Mouse (Mus musculus) thymus, postnatal 0 days (tissue): ENCODE data around the gene Plppr2. TPM values are rescaled to one million over a fixed set of nuclear protein-coding genes. Genes with fewer than 3 reads are reported as not detected.

Source experiments
- DNase-seq: peaks from one replicate; pipeline ENCODE4 v3.0.0-alpha.2; 2015; ENCODE audit warnings: low spot score
- polyA plus RNA-seq: library from polyadenylated mRNA; unstranded; fragments of >200 nt; fragmentation: Nextera tagmentation; extraction: Ambion mirVana; gene quantifications from 2 replicates; pipeline ENCODE4 v1.2.1, GENCODE M21; 2015

Gene Plppr2
- polyA plus RNA-seq, 1 experiment from 2014 or later = 0.36 TPM

DNA sequence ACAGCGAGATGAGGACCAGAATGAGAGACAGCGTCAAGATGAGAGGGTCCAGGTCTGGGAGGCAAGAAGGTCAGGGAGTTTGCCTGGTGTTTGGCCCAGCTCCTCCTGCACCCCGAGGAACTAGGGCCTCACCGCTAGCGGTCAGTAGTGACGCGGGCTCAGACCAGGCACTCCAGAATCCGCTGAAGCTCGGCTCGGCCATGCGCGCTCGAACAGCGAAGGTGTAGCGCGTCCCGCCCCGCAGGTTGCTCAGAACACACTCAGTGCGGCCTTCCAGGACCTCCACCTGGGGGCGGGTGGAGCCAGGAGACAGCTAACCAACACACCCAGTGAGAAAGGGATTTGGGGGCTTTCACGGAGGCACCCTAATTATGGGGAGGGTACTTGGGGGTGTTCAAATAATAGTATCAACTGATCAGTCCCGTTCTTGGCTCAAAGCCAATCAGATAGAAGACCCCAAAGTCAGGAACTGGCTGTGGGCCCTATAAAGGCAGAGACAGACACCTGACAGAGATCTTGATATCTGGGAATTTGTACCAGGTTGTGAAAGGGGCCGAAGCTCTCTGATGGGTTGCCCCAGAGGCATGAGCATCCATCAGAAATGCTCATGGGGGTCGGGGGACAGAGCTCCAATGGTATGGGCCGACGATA lies 23.9 kb downstream of the Plppr2 start:
- no peak for DNase-seq

- no peak for DNase-seq
Measured at GRCm38 (mm10) chr9:21961366-21961980, 24.6 kb downstream of the Plppr2 start.

- DNase-seq = no peak
Measured at GRCm38 (mm10) chr9:21962010-21962409, 25.2 kb downstream of the Plppr2 start.

DNA sequence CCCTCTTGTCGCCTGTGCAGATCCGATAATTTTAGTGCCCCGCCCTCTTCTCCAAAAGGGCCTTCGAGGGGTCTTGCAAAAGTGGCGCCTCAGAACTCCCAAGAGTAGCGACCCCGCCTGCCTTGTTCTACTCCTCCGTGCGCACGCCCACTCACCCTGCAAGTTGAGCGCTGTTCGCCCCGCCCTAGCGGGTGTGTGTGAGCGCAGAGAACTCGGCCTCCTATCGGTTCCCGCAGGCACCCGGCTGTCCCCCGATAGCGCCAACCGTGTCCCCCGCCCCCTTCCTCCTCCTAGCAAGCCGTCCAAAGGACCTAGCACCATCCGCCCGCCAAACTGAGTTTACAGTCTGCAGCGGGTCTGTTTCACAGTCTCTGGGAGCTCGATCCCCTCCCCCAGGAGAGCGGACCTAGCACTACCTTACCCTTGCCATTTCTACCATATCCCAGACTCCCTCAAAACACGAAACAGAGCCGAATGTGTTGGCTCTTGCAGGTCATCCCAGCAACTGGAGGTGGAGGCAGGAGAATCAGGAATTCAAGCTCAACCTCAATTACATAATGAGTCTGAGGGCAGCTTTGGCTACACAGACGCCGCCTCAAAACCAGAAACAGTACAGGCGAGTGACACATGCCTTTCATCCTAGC lies 25.7 kb downstream of the Plppr2 start:
- peak; percentile 74 for DNase-seq

GRCm38 (mm10) chr9:21963417-21963816 lies 26.6 kb downstream of the Plppr2 start, which contains the start of gene Epor:
Epor (minus strand) TSS chr9:21963506.
- DNase-seq = no peak

DNA sequence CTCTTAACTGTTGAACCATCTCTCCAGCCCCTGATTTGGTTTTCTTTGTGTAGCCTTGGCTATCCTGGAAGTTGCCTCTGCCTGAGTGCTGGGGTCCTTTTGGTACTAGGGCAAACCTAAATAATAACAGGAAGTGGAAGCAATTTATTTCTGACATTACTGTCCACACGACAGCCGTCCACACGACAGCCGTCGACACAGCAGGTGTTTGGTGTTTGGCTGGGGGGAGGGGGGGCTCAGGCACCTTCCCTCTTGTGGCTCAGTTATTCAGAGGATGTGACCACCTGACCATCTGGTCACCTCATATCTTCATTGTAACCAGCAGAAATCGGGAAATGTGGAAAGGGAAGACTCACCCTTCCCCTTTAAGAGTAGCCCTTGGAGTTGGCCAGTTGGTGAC lies 32.0 kb downstream of the Plppr2 start:
- no peak for DNase-seq

DNA sequence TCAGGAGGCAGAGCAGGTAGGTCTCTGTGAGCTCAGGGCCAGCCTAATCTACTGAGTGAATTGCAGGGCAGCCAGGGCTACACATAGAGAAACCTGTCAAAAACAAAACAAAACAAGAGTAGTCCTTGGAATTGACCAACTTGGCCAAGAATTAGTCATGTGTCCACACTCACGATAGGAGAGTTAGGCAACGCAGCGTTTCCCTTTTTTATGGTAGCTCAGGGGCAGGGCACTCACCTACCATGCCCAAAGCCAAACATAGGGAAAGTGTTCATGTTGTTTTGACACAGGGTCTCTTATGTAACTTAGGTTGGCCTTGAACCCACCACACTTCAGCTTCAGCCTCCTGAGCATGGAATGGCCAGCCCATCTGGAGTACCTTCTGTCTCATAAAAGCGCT lies 32.5 kb downstream of the Plppr2 start:
- DNase-seq = no peak

DNA sequence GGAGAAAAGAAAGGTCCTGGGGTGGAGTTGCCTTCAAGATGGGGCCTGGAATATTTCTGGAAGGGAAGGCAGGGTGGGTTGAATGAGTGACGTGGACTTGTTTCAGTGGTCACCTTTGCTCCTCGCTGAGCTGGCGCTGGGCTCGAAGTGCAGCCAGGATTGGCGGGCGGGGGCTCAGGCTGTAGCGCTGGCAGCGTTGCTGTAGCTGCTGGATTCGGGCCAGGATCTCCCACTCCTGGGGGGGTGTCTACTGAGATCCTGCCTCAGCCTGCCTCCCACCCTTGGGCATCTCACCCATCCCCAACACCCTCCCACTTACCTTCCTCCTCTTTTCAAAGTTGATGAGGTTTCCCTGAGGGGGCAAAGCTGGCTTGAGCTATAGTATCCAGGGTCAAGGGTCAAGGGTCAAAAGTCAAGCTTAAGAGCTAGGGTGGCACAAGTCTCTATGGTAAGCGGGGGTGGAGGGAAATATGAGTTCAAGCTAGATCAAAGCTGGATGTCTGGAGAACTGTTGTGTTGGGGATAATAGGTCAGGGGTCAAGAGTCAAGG lies 39.9 kb downstream of the Plppr2 start:
- DNase-seq = no peak

GRCm38 (mm10) chr9:21977331-21977730 lies 40.5 kb downstream of the Plppr2 start:
- DNase-seq = no peak

DNA sequence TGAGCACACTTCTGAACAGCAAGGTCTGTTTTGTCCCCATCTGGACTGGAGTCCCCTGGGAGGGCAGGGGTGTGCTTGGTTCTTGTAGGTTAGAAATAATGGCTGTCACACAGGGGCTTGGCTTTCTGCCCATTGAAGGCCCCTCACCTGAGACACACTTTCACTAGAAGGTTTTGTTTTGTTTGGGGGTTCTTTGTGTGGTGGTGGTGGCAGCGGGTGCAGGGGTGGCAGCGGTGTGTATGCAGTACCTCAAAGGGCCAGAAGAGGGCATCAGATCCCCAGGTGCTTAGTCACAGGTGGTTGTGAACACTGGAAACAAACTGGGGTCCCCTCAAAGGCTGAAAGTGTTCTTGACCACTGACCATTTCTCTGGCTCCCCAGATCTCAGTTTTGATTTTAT lies 41.1 kb downstream of the Plppr2 start:
- peak; percentile 40 for DNase-seq

GRCm38 (mm10) chr9:21978398-21979128 lies 41.7 kb downstream of the Plppr2 start:
- DNase-seq = no peak

GRCm38 (mm10) chr9:21983911-21984310 lies 47.1 kb downstream of the Plppr2 start:
- no peak for DNase-seq

DNA sequence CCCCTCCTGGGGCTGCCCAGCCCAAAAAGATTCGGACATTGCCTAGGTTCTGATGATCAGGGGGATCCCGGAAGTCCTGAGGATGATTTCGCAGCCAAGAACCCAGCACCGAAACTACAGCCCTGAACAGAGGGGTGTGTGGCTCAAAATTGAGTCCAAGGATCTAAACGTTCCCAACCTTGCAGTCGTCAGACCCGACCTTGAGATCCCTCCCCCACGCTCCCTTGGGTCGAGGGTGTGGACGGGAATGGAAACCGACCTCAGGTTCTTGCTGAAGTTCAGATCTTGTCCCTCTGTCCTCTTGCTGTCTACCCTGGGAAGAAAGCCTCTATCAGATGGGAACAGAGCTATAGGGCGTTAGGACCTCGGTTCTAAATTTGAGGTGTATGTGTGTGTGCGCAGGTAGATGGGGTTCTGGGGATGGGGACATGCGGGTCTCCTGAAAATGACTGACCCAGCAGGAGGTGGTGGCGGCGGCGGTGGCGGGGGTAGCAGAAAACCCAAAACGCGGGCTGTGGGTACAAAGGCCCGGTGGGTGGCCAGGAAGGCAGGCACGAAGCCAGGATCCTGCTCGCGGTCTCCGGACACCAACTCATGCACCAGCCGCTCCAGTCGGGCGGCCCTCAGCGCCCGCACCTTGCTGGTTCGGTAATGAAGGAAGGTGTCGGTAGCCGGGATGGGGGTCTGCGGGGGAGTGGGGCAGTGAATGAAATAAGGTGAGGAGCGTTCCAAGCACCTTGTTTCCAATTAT lies 50.9 kb downstream of the Plppr2 start:
- DNase-seq = no peak

DNA sequence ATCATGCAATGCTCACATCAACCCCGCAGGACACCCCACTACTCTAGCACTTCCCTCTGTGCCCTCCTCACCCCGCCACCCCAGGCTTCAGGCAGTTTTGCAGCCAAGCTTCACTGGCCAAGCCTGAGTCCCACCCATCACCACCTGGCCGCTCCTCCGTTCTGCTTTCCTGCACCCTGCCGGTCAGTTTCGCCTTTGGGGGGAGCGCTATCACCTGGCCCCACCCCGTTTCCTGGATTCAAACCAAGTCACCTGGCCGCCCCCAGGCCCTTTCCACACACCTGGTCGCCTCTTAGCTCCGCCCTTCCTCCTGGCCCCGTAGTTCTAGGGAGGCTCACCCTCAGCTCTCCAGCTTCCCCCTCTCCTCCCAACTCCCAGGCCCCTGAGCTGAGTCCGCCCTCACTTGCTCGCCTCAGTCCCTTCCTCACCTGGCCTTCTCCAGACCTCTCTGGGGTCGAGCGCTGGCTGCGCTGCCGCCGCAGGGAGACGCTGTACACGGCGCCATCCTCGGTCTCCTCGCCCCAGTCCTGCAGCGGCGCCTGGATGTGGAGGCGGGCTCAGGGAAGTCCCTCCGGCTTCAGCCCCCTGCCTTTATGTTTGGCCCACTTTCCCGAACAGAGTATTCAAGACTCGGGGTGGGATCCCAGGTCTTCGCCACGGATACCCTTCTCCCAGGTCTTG lies 51.7 kb downstream of the Plppr2 start:
- DNase-seq = no peak

- peak; percentile 29 for DNase-seq
Measured at GRCm38 (mm10) chr9:21989230-21990110, 52.6 kb downstream of the Plppr2 start, which contains the start of gene Rgl3. Rgl3 (minus strand) TSS chr9:21989446.

DNA sequence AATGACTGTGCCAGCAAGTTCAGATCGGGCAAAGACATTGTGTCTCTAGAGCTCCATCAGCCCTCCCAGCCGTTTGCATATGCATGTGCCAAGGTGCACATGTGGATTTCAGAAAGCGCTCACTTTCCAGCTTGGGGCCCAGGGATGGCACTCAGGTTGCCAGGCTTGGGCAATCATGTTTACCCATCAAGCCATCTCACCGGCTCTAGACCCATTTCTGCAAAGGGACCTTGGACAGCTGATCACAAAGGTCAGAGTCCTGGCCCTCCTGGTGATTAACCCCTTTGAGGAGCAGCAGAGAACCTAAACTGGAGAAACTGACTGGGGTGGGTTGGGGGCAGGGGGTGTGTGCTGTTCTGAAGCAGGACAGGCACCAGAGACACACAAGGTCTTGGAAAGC lies 55.4 kb downstream of the Plppr2 start:
- DNase-seq = no peak

- DNase-seq = no peak
Measured at GRCm38 (mm10) chr9:21996178-21996867, 59.5 kb downstream of the Plppr2 start.
